Mouse (Mus musculus) lung, postnatal 0 days (tissue): ENCODE measurements at regions not wholly inside any gene's neighbourhood (a gene's known extent, or its start where the extent isn't known, plus 50 kb on each side); places are given as distances from the start of the nearest gene placed in this dataset.

ENCODE experiments used
- CTCF ChIP-seq: IDR thresholded peaks from 2 replicates; pipeline ENCODE4 v1.5.1; 2016; ENCODE audit warnings: antibody characterized with exemption, mild to moderate bottlenecking
- EP300 ChIP-seq: IDR thresholded peaks from 2 replicates; pipeline ENCODE4 v1.6.1; 2016; ENCODE audit warnings: antibody characterized with exemption, mild to moderate bottlenecking, control low read depth

DNA sequence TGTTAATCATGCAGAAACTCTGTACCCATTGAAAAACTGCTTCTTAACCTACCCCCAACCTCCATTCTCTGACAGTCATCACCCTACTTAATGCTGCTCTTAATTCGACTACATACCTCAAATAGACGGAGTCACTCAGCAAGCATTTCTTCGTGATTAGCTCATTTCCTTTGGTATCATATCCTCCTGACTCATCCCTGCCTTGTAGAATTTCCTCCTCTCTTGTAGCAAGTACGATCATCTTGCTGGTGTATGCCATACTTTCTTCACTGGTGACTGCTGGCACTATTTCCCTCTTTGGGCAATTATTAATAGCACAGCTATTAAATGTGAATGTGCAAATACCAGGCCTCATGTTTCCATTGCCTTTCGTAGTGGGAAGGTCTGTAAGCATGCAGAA is 98.0 kb upstream of the Mtap start:
- TF ChIP-seq EP300 (no peak), CTCF (no peak)
